Mouse (Mus musculus) gastrocnemius, postnatal 10 days (tissue): ENCODE results near the gene Mindy3. TPM values are rescaled to one million over a fixed set of nuclear protein-coding genes. Genes with fewer than 3 reads are reported as not detected.

Source experiments
- DNase-seq: peaks from one replicate; pipeline ENCODE4 v3.0.0; 2021; ENCODE audit warnings: mixed read lengths
- total RNA-seq, 2 experiments: library from RNA; stranded (reverse); gene quantifications; 2 replicates each; pipeline ENCODE4 v1.2.3; 2021

Gene Mindy3
- total RNA-seq, 2 experiments from 2014 or later, result 14.9 to 18.4 TPM

- DNase-seq, result no peak
Observed at GRCm38 (mm10) chr2:12371401-12371800, 47.9 kb downstream of the Mindy3 start.

DNA sequence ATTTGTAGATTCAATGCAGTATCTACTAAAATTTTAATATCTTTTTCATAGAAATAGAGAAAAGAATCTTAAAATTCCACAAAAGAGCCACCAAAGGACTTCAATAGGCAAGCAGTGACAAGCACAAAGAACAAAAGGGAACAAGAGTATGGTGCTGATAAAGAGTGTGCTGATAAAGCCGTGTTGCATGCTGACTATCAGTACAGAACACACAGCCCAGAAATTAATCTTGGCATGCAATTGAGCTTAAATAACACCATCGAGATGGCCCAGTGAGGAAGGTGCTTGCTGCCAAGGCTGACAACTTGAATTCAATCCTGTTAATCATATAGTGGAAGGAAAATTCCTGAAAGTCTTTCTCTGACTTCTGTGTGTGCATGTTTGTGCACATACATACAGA lies 50.8 kb downstream of the Mindy3 start:
- DNase-seq, result no peak

GRCm38 (mm10) chr2:12368016-12368415 lies 51.3 kb downstream of the Mindy3 start:
- DNase-seq, result no peak

GRCm38 (mm10) chr2:12361310-12361709 lies 58.0 kb downstream of the Mindy3 start:
- DNase-seq, result no peak

DNA sequence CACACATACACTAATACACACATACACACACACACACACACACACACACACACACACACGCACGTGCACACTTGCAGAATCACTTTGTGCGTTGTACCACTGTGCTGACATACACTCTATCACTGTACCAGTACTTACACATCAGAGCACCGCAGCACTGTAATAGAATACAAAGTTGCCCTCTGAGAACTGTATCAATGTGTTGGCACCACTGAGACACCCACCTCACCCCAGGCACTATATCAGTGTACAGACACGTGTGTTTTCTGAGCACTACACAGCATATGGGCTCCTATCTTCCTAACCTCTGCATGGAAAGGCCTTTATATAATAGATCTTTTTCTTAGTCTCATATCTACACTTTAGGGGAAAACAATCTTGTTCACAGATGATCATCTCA lies 64.4 kb downstream of the Mindy3 start:
- no peak for DNase-seq

GRCm38 (mm10) chr2:12348914-12349313 lies 70.4 kb downstream of the Mindy3 start:
- no peak for DNase-seq

DNA sequence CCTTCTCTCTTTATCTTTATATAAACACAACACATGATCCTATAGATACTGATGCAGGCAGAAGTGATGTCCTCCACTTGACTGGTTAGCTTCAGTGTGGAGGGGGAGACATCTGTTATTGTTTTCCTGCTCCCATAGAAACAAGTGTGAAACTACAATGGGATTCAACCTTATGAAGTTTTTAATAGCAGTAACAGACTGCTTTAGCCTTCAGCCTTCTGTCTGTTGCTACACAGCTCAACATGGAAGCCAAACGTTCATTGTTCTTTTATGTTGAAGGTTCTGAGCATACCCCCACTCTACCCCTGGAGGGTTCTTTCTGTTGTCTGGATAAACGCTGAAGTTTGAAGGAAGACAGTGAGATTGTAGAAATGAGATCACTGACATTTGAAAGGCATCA lies 87.3 kb downstream of the Mindy3 start:
- no peak for DNase-seq

DNA sequence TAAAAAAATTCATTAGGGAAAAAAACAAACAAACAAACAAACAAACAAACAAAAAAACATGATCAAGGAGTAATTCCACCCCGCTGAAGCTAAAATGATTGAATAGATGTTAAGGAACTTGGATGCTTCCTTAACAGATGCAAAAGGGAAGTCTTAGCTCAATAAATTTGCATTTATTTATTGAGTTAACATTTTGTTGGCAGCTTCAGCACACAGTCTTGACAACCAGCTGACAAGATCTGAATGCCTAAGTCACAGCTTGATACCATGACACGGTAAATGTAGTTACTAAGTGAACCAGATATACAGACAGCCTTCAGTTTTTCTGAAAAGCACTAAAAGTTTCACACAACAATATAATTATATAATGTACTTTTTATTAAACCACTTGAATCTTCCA lies 89.7 kb downstream of the Mindy3 start:
- DNase-seq, result no peak

DNA sequence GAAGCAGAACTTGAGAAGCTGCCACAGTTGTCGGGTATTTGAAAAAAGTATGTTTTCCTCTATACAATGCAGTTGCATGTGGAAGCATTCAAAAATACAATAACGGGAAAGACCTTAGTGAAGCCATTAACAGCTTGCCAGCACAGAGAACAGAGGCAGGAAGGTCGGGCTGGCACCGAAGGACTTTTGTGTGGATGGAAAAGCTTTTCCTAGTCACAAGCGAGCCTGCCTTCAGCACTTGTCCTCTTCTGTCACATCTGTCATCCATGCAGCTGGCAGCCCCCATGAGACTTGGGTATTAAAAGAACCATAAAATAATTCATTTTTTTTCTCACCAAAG lies 90.2 kb downstream of the Mindy3 start:
- DNase-seq, result no peak

GRCm38 (mm10) chr2:12328355-12329067 lies 90.8 kb downstream of the Mindy3 start:
- no peak for DNase-seq

DNA sequence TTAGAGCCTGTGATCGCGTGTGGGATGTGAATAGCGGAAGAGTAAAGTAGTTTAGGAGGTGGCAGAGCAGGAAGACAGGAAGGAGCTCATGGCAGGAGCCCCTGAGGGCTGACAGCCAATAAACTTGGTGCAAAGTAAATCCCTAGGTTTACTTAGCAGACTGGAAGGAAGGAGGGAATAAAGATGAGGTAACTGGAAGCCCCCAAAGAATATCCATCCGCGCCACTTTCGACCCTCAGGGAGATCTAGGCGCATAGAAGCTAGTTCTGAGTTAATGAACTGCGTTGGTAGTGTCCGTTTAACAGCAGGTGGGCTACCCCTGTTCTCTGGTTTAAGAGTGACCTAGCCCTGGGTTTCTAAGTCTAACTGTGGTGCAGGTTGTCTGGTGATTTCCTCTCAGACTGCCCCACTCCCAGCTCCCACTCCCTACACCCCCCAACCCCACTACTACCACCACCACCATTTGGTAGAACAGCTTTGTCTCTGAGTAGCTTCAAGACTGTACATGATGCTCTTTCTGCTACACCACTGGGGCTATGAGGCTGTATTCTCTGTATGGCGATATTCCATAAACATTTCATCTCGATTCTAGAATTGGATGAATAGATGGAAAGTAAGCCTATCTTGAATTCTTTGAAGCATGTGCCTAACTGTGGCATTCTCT lies 91.4 kb downstream of the Mindy3 start:
- DNase-seq, result no peak

DNA sequence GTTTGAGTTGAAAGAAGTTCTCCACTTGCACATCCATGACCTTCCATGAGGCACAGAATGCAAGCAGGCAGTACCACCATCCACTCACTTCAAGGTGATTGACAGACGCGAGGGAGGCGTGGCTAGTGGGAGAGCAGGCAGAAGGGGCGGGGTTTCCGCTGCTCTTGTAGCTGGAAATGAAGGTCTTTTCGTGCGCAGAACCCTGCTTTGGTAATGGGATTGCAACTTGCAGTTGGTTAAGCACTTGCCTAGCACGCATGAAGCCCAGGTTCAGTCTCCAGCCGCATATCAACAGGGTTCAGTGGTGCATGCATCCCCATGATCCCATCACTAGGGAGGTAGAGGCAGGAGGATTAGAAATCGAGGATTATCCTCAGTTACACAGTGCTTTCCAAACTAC lies 92.1 kb downstream of the Mindy3 start:
- DNase-seq, result no peak

DNA sequence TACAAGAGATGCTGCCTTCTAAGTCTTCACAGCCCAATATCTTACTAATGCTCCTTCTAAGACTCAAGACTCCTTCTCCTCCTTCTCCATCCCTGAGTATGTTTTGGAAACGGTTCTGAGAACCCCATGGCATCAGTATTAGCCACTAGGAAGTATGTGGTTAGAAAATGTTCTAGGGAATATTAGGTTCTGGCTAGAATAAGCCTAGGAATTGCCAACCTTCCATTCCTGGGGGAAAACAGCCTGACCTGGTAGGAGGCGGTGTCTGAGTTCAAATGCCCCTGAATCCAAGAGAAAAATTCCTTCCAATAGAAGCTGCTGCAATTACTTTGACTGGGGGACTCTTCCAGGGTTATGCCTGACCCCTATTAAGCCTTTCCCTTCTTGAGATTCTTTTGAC lies 93.4 kb downstream of the Mindy3 start:
- DNase-seq, result no peak

- DNase-seq, result peak; percentile 70
Observed at GRCm38 (mm10) chr2:12325417-12325816, 93.9 kb downstream of the Mindy3 start.

- no peak for DNase-seq
Observed at GRCm38 (mm10) chr2:12320914-12321313, 98.4 kb downstream of the Mindy3 start.

DNA sequence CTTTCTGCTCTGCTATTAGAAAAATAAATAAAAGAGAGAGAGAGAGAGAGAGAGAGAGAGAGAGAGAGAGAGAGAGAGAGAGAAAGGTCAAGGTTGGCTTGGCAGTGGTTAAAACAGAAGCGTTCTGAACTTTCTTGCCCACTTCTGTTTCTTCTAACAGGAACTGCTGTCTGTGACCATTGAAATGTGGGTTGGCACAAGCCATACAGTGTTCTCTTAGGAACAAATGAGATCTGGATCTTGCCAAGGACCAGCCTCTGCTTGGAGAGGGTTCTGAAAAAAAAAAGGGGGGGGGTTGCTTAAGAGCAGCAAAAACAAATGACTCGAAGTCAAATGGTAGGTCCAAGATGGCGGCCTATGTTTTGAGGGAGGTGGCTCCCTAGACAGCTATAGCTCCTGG lies 100.6 kb downstream of the Mindy3 start:
- DNase-seq, result no peak

GRCm38 (mm10) chr2:12318036-12318435 lies 101.2 kb downstream of the Mindy3 start:
- no peak for DNase-seq

DNA sequence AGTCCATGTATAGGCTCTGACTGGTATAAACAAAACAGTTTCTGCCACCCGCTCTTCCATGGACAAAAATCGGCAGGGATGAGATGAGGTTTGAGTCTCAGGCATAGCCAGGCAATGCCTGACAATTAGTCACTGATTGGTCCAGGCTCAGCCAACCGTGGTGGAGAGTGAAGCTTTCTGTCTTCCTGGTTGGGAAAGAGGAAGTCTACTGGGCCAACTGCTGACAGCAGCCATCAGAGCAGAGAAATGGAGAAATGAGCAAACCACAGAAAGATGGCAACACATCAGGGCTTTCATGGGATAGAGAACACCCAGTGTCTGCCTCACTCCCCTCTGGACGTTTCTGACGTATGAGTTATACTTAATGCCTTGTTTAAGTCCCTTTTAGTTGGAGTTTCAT lies 101.9 kb downstream of the Mindy3 start:
- no peak for DNase-seq

GRCm38 (mm10) chr2:12316361-12316760 lies 102.9 kb downstream of the Mindy3 start:
- peak; percentile 57 for DNase-seq

- DNase-seq, result no peak
Observed at GRCm38 (mm10) chr2:12314028-12314427, 105.2 kb downstream of the Mindy3 start.

DNA sequence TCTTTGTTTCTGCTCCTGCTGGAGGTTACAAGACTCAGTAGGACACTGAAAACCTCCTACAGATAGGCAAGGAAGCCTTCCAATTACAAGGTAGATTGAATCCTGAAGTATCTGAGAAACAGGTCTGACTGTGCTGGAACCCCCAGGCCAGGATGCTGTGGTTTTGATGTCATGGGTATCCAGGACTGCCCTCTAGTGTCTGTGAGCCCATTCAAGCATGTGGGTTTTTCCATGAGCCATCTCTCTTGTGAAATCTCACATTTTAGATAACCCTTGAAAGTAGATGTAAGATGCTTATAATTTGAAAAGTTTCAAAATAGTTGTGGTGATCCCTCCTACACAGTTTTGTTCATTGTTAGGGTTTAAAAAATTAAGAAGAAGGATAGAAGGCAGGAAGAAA lies 110.8 kb downstream of the Mindy3 start:
- DNase-seq, result no peak

GRCm38 (mm10) chr2:12307311-12307710 lies 112.0 kb downstream of the Mindy3 start:
- no peak for DNase-seq

DNA sequence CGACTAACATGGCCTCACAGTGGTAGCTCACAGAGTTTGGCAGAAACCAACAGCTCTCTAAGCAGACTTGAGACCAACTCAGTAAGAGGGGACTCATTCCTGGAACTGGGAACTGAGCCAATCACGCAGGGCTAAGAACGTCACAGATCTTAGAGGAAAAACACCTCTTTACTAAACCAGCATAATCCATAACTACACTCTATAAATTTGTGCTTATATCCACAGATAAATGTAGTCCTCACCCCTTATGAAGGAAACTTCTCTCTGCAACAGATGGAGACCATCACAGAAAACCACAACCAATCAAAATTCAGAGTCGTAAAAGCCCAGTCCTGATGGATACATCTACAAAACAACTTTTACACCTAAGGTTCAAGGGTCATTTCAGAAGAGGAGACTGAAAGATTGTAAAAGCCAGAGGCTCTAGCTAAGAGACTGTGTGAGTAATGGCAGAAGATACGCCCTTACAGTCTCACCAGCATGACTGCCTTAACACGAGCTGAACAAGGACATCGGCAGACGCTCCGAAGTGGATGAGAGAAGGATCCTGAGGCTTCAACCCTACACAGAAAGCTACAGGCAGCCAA lies 114.1 kb downstream of the Mindy3 start:
- no peak for DNase-seq
